Mouse (Mus musculus) regulatory T cell (primary cell): ENCODE measurements at regions not wholly inside any gene's neighbourhood (a gene's known extent, or its start where the extent isn't known, plus 50 kb on each side); places are given as distances from the start of the nearest gene placed in this dataset.

ENCODE experiments used
- in situ Hi-C: fragments of 300-600 bp; cut with MboI, MseI; formaldehyde crosslinking; loops from one replicate; pipeline ENCODE4 v1.15.1; 2025; ENCODE audit warnings: high pct_unique_total_duplicates

DNA sequence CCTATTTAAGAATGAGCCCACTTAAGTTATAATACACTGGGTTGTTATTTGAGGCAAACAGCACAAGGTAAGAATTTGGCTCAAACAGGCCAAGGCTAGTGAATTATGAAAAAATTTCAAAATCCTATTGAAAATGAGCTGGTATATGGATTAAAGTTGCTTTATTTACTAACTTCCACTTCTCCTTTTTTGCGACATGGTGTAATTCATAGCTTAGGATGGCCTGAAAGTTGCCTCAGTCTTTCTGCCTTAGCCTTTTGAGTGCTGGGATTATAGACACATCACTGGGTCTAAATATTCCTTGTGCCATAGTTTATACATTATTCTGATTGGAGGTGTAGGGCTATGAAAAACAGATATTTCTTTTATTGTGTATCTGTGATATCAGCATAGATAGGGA lies 81.9 kb downstream of the Edem1 start:
- in situ Hi-C loops = no loop called here

DNA sequence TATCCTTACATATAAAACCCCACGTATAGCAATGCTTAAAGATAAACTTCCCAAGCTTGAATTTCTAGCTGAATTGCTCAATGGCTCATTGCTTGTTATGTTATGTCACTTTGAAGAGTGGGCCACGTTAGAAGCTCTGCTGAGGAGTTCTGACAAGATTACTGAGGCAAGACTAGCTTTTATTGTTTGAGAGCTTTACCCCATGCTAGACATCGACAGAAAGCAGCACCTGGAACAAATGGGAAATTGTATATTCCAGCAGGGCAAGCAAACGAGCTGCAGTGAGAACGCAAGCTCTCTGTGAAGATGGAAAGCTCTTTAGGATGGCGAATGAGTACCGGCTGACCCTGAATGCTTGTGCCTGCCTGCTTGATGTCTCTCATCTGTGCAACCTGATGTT lies 84.1 kb downstream of the Edem1 start:
- in situ Hi-C loops = no loop called here

DNA sequence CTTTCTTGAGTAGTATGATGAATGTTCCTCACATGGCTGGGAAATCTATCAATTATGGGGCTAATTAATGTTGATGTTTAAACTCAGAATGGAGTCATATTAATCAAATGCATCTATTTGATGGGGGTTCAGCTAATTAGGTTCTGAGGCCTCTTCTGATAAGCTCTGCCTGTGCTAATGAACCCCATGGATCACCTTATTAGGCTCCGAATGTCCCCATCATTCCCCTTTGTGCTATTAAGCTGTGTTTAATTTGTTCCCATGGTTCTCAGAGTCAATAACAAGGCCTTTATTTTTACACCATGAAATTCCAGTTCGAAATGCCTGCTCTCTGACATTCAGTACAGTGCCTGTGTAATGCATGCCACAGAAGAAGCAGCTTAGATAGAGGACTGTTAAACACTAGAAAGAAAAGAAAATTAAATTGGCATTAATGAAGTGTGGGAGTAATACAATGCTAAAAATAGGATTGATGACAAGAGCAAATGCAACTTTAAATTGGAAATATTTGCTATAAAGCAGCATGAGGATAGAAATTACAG lies 91.0 kb downstream of the Edem1 start:
- in situ Hi-C loops = no loop called here

DNA sequence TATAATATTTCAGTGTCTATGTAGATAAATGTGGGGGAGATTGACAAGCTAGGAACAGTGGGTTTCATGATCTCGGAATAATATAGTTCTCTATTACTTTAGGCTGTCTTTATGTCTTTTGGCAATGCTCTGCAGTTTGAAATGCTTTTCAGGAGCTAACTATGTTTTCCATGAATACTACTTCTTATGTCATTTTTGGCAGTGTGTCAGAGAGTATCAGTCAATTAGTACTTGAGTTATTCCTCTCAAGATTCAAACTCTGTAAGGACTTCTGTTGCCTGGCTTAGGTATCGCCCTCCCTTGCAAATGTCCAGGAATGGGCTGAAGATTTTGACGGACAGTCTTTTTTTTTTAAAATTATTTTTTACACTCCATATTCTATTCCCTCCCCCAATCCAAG lies 92.7 kb downstream of the Edem1 start:
- in situ Hi-C loops = no loop called here

DNA sequence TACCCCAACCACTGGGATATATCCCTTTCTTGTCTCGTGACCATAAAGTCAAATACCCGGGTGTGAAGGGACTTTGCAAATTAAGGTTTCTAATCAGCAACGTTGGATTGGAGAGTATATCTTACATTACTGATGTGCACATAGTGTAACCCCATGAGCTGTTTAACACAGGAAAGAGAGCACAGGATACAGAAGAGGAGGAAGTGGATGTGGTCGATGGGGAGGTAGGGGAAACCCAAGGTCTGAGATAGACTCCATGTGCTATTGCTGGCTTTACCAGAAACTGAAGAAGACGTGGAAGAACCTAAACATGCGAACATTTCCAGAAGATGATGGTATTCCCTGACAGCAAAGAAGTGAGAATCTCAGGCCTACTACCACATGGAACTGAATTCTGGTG lies 94.1 kb downstream of the Edem1 start:
- in situ Hi-C loops = no loop called here

DNA sequence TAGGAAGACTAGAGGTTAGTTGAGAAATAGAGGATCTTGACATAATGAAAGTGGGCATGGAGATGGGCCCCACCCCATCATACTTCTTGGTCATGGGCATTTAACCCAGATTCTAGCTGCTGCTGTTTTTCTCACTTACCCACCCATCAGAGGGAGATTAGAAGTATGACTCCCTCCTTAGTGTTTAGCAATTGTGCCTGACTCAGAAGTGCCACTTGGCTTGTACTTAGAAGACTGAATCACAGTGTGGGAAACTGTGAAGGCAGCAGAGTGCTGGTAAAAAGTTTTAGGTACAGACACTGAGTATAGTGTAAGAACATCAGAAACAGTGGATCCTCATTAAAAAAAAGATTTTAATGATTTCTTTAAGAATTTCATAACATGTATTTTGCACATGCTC lies 100.5 kb downstream of the Edem1 start:
- in situ Hi-C loops = no loop called here

- in situ Hi-C loops = no loop called here
Measured at GRCm38 (mm10) chr6:108938646-108939045, 110.2 kb downstream of the Edem1 start.

GRCm38 (mm10) chr6:108942288-108942687 lies 113.8 kb downstream of the Edem1 start:
- in situ Hi-C loops = no loop called here

DNA sequence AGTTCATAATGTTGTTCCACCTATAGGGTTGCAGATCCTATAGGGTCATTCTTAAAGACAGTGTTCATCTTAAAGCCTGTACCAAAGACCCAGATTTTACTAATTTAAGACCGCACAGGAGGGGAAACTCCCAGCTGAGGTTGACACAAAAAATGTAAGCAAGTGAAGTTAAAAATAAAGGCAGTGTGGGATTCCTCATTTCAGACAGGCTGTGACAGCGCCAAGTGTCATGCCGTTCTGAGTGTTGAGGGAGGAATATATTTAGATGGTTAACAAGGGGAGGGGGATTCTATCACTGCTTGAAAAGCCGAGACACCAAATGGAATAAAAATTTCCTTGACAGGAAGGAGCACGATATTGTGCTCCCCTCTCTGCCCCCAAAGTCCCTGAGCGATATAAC lies 123.9 kb downstream of the Edem1 start:
- in situ Hi-C loops = no loop called here

- in situ Hi-C loops = no loop called here
Measured at GRCm38 (mm10) chr6:108962810-108963209, 134.4 kb downstream of the Edem1 start.

- in situ Hi-C loops = no loop called here
Measured at GRCm38 (mm10) chr6:108963295-108963694, 134.9 kb downstream of the Edem1 start.

DNA sequence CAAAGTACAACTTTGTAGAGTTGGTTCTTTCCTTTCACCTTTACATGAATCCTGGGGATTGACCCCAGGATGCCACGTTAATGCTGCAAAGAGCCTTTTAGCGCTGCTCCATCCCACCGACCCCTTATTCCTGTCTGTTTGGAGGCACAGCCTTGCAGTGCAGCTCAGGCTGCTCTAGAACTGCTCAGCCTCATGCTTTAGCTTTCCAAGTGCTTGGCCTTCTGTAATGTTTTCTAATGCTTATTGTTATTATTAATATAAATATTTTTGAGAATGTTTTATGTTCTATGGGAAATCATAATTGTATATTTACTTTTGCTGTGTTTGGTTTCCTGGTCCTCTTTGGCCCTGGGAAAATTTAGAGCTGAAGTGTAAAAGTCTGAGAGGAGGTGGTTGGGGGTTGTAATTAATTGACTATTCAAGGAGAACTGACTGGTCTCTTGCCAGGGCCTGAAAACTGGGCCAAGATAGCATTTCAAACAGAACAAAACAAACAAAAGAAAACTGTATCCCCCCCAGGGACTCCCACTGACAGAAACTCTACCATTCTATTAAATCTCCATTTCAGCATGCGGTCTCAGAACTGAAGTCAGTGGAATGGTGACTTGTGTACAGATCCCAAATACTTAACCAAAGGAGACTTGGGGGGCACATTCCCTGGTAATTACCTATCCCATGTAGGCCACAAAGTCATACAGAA lies 141.2 kb downstream of the Edem1 start:
- in situ Hi-C loops = loop anchor here (5.0 kb wide), 1 partner anchor 192 kb away; no protein-coding TSS in a partner anchor

- in situ Hi-C loops = loop anchor here (5.0 kb wide), 1 partner anchor 194 kb away; no protein-coding TSS in a partner anchor
Measured at GRCm38 (mm10) chr6:108971415-108972089, 143.1 kb downstream of the Edem1 start.

DNA sequence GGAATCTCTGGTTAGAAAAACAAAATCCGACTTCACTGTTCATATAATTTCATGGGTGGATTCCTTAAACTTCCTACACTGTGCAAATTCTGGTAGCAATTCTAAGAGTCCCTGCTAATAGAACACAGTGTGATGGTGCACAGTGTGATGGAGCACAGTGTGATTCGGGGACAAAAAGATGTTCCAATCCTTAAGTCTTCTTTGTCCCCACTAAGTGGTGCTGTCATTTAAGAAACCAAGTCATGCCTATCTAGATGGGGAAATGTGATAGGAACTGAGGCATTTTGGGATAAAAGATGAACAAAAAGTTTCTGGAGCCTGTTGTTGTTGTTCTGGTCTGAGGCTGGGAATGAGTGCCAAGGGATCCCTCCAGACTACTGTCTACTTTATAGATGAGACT lies 145.3 kb downstream of the Edem1 start:
- in situ Hi-C loops = loop anchor here (5.0 kb wide), 1 partner anchor 196 kb away; no protein-coding TSS in a partner anchor

DNA sequence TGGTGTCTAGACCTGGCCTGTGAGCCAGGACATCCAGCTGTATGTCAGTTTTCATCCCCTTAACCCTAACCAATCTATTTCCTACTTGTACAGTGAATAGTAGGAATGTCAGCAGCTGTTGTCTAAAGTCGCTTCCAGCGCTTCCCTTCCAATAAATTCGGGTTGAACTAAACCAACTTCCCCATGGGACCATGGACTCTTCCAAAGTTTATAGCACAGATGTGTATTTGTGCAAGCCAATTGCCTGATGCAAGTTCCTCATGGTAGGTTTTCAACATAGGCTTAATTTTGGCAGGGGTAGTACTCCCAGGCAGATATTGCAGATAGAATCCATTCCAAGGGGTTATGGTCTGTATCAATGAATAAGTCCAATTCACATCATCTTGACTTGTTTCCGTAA lies 161.1 kb downstream of the Edem1 start:
- in situ Hi-C loops = no loop called here

DNA sequence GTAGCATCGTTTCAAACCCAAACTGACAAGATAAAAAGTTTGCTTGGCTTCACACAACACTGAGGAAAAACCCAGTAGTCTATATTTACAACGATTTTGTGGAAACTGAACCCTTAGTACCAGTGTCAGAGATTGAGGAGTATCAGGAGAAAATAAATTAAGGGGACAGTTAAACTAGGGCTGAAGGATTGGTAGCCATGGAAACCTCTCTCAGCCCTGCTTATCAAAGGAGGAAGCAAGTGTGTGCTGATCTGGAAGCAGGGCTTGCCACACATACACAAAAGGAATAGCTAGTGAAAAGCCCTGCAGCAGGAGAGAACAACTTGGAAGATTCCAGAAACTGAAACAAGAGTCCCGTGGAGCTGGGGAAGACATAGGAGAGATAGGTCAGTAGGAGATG lies 165.3 kb downstream of the Edem1 start:
- in situ Hi-C loops = no loop called here

GRCm38 (mm10) chr6:109004443-109004842 lies 176.0 kb downstream of the Edem1 start:
- in situ Hi-C loops = no loop called here

GRCm38 (mm10) chr6:109009364-109009763 lies 180.9 kb downstream of the Edem1 start:
- in situ Hi-C loops = no loop called here

- in situ Hi-C loops = no loop called here
Measured at GRCm38 (mm10) chr6:109009793-109010192, 181.4 kb downstream of the Edem1 start.

DNA sequence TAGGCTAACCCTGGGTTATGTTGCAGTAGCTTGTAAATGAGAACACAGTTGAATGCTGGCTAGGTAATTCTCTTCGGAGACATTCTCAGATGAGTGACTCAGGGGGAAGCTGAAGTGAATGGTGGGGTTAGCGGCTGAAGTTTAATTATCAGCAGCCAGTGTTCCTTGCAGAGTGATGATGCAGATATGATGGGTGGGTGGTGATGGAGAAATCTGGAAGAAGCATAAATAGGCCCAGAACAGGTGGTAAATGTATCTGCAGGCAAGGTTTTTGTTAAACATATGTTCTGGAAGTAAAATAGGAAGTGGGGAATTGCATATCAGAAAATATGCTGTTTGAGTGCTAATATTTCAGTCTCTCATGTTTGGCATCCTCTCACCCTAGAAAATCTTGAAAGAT lies 191.3 kb downstream of the Edem1 start:
- in situ Hi-C loops = no loop called here
